Mouse (Mus musculus): ENCODE data around the gene Tomm40l. TPM values are rescaled to one million over a fixed set of nuclear protein-coding genes. Genes with fewer than 3 reads are reported as not detected.
A peak's percentile ranks its signal among the peaks of the same experiment; 100 is the strongest.

Tomm40l gene
- total RNA-seq, 1 experiment, result 27.5 TPM

DNA sequence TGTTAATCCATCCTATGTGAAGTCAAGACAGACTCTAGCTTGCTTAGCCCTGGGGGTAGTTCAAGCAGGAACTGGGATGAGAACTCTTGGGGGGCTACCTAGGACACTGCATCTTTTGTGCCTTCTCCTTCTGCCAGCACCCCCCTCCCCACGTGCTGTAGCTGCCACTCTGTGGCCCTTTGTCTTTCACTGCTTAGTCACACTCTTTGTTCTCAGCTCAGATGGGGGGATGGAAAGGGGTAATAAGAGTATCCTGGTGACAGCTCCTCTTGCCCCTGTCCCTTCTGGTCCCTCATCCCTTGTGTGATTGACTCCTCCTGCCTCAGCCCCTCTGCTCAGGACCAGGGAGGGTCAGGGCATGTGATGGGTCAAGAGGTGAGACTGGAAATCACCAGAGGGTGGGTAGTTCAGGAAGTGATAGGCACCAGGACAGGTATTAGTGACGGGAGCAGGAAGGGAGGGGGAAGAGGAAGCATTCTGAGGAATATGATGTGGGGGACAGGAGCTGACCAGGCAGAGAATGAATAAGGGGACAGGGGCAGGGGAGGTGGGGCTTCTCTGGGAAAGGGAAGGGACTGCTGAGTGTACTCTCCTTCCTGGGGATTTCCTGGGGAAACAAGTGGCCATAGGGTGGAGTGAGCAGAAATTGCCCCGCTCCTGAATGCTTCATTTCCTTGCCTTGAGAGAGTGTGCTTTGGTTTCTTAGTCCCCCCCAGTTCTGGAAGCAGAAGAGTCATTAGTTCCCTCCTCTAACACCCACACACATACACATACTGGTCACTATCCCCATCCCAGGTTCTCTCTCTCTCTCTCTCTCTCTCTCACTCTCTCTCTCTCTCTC lies 26.3 kb upstream of the Tomm40l start:
- H3K4me3 ChIP-seq (ENCODE audit: insufficient read depth in 1 of 2, low read depth in 1 of 2, low read length in 2 of 2, poor library complexity in 1 of 2, severe bottlenecking in 1 of 2), result 0 out of 4 replicates have a peak overlapping the region, but pooled peaks of 1 of the 2 experiments have one; percentile 3
- in situ Hi-C loops (cut with MboI; ENCODE audit: low sequenced_read_pairs in 2 of 2, unreplicated experiment in 2 of 2), result loop anchor here (10.0 to 25.0 kb wide), 2 partner anchors 134 to 361 kb away; partner anchors contain the start of genes Cfap126 (in 1 of the 2), Dusp12 (in 1 of the 2) and Gm26620 (in 1 of the 2)
- H3K36me3 ChIP-seq (ENCODE audit: control insufficient read depth, insufficient read depth, low read length, poor library complexity, severe bottlenecking), result 0 out of 2 replicates have a peak, but pooled peaks cover under 1% of the 10 kb centered on the region
- no peak overlapping the region for H3K27ac ChIP-seq (ENCODE audit: insufficient read depth, low read depth, low read length, poor library complexity, severe bottlenecking)
- no peak for TF ChIP-seq CHD2 (IDR thresholded peaks at IDR 0.05; ENCODE audit: low read depth, low read length)
- TF ChIP-seq ZNF384 (IDR thresholded peaks at IDR 0.05; ENCODE audit: low read depth, low read length), result no peak
- no peak overlapping the region for H3K9ac ChIP-seq (ENCODE audit: insufficient read depth, low read depth, low read length, poor library complexity, severe bottlenecking)
- no peak for DNase-seq (ENCODE audit: low read depth, low spot score)
- H3K9me3 ChIP-seq (ENCODE audit: control insufficient read depth, insufficient read depth, low read depth, low read length), result no peaks in the 10 kb centered on the region
- peaks cover 5 to 26% of the 10 kb centered on the region in 2 experiments; a peak in 3 of 4 replicates for H3K4me1 ChIP-seq (ENCODE audit: control insufficient read depth in 2 of 2, insufficient read depth in 2 of 2, low read length in 2 of 2, poor library complexity in 1 of 2)

DNA sequence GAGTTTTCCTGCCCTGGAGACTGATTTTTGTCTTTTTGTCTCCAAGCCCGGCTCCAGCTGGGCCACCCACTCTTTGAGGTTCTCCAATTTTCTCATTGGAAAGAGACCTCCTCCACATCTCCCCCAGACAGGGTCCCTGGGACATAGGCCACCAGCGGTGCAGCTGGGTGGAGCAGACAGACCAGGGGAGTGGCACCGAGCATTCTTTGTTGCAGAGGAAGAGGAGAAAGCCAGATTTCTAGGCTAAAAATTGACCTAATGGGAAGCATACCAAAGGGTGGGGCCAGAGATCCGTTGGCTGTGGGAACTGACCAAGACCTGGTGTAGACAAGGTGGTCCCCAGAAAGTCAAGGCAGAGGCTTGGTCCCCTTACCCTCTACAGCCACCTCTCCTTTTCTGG lies 25.6 kb upstream of the Tomm40l start:
- Histone ChIP-seq H3K9me3 (ENCODE audit: control insufficient read depth, insufficient read depth, low read depth, low read length) (no peaks in the 10 kb centered on the region), H3K9ac (ENCODE audit: insufficient read depth, low read depth, low read length, poor library complexity, severe bottlenecking) (peak overlapping the region; percentile 71; the same call in 1 of the 2 replicates), H3K4me3 (ENCODE audit: insufficient read depth in 1 of 2, low read depth in 1 of 2, low read length in 2 of 2, poor library complexity in 1 of 2, severe bottlenecking in 1 of 2) (peak overlapping the region; percentile 85 to 95; a peak in 3 of 4 replicates), H3K27ac (ENCODE audit: insufficient read depth, low read depth, low read length, poor library complexity, severe bottlenecking) (peak overlapping the region; percentile 6; the same call in 1 of the 2 replicates), H3K36me3 (ENCODE audit: control insufficient read depth, insufficient read depth, low read length, poor library complexity, severe bottlenecking) (0 out of 2 replicates have a peak, but pooled peaks cover 2% of the 10 kb centered on the region), H3K4me1 (ENCODE audit: control insufficient read depth in 2 of 2, insufficient read depth in 2 of 2, low read length in 2 of 2, poor library complexity in 1 of 2) (peaks cover 5 to 24% of the 10 kb centered on the region in 2 experiments; a peak in 3 of 4 replicates)
- in situ Hi-C loops (cut with MboI; ENCODE audit: low sequenced_read_pairs in 2 of 2, unreplicated experiment in 2 of 2), result loop anchor here (10.0 to 25.0 kb wide), 2 partner anchors 133 to 361 kb away; partner anchors contain the start of genes Cfap126 (in 1 of the 2), Dusp12 (in 1 of the 2) and Gm26620 (in 1 of the 2)
- no peak for TF ChIP-seq HCFC1 (IDR thresholded peaks at IDR 0.05; ENCODE audit: borderline replicate concordance, insufficient read depth, low read length)
- no peak for TF ChIP-seq ZNF384 (IDR thresholded peaks at IDR 0.05; ENCODE audit: low read depth, low read length)
- TF ChIP-seq ZC3H11A (IDR thresholded peaks at IDR 0.05; ENCODE audit: borderline replicate concordance, low read depth, low read length), result no peak
- TF ChIP-seq CHD2 (IDR thresholded peaks at IDR 0.05; ENCODE audit: low read depth, low read length), result no peak
- TF ChIP-seq MAFK (IDR thresholded peaks at IDR 0.05; ENCODE audit: insufficient read depth, low read depth, low read length), result no peak
- DNase-seq (ENCODE audit: low read depth, low spot score), result no peak

DNA sequence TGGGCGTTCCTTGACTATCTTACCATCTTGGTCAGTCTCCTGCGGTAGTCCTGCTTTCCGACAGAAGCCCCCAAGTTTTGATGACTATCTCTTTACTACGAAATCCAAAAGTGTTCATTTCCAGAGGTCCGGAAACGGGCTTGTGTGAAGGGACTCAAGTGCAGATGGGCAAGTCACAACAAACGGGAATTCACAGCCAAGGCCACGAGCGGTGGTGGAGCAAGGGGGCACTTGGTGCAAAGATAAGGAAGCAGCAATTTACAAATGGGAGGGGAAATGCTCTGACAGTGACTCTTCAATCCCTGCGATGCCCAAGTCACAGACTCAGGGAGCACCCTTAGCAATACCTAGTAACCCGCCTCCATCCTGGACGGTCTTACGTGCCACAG lies 25.1 kb upstream of the Tomm40l start:
- peak overlapping the region; percentile 71; the same call in 1 of the 2 replicates for H3K27ac ChIP-seq (ENCODE audit: insufficient read depth, low read depth, low read length, poor library complexity, severe bottlenecking)
- H3K4me3 ChIP-seq (ENCODE audit: insufficient read depth in 1 of 2, low read depth in 1 of 2, low read length in 2 of 2, poor library complexity in 1 of 2, severe bottlenecking in 1 of 2), result peak overlapping the region; percentile 85 to 95
- no peak for TF ChIP-seq ZC3H11A (IDR thresholded peaks at IDR 0.05; ENCODE audit: borderline replicate concordance, low read depth, low read length)
- TF ChIP-seq CHD2 (IDR thresholded peaks at IDR 0.05; ENCODE audit: low read depth, low read length), result no peak
- no peak for TF ChIP-seq ZNF384 (IDR thresholded peaks at IDR 0.05; ENCODE audit: low read depth, low read length)
- TF ChIP-seq HCFC1 (IDR thresholded peaks at IDR 0.05; ENCODE audit: borderline replicate concordance, insufficient read depth, low read length), result no peak
- TF ChIP-seq MAFK (IDR thresholded peaks at IDR 0.05; ENCODE audit: insufficient read depth, low read depth, low read length), result no peak
- H3K36me3 ChIP-seq (ENCODE audit: control insufficient read depth, insufficient read depth, low read length, poor library complexity, severe bottlenecking), result 0 out of 2 replicates have a peak, but pooled peaks cover 2% of the 10 kb centered on the region
- H3K4me1 ChIP-seq (ENCODE audit: control insufficient read depth in 2 of 2, insufficient read depth in 2 of 2, low read length in 2 of 2, poor library complexity in 1 of 2), result peaks cover 5 to 23% of the 10 kb centered on the region in 2 experiments; a peak in 3 of 4 replicates
- no peak for DNase-seq (ENCODE audit: low read depth, low spot score)
- in situ Hi-C loops (cut with MboI; ENCODE audit: low sequenced_read_pairs in 2 of 2, unreplicated experiment in 2 of 2), result loop anchor here (10.0 to 25.0 kb wide), 2 partner anchors 133 to 360 kb away; partner anchors contain the start of genes Cfap126 (in 1 of the 2), Dusp12 (in 1 of the 2) and Gm26620 (in 1 of the 2)
- H3K9me3 ChIP-seq (ENCODE audit: control insufficient read depth, insufficient read depth, low read depth, low read length), result no peaks in the 10 kb centered on the region
- H3K9ac ChIP-seq (ENCODE audit: insufficient read depth, low read depth, low read length, poor library complexity, severe bottlenecking), result peak overlapping the region; percentile 71; the same call in 1 of the 2 replicates

DNA sequence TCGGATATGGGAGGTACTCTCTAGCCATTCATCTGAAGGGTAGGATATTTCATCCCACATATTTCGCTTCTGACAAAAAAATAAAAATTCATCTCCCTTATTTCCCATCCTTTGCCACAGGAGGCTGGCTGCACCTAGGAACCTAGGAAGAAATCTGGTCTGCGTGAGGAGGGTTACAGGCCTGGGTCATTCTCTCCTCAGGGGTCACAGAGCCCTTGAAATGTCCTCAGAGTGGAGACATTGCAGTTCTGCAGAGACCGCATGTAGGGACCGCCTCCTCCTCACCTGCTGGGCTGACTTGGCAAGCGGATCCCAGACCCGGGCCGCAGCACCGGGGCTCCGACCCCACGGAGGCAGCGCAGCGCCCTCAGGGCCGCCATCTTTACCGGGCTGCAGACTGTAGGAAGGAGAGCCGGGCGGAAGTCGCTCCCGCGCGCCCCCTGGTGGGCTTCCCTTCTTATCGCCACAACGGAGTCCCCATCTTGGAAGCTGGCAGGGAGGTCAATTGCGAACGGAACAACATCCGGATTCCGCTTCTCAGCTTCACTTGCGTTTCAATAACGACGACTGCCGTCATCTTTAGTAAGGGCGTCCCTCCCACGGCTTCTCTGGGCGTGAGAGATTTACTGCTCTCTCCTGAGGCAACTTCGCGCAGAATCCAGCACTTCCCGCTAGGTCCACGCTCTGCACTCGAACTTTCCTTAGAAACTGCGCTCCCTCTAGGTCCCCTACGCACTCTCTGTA lies 24.6 kb upstream of the Tomm40l start:
- no peaks in the 10 kb centered on the region for H3K9me3 ChIP-seq (ENCODE audit: control insufficient read depth, insufficient read depth, low read depth, low read length)
- TF ChIP-seq CHD2 (IDR thresholded peaks at IDR 0.05; ENCODE audit: low read depth, low read length) (0 out of 2 replicates have a peak, but pooled peaks have one; percentile 36), MAFK (IDR thresholded peaks at IDR 0.05; ENCODE audit: insufficient read depth, low read depth, low read length) (no peak), HCFC1 (IDR thresholded peaks at IDR 0.05; ENCODE audit: borderline replicate concordance, insufficient read depth, low read length) (peak; percentile 91)
- H3K4me1 ChIP-seq (ENCODE audit: control insufficient read depth in 2 of 2, insufficient read depth in 2 of 2, low read length in 2 of 2, poor library complexity in 1 of 2), result peaks cover 7 to 20% of the 10 kb centered on the region in 2 experiments
- in situ Hi-C loops (cut with MboI; ENCODE audit: low sequenced_read_pairs in 2 of 2, unreplicated experiment in 2 of 2), result loop anchor here (10.0 to 25.0 kb wide), 2 partner anchors 132 to 360 kb away; partner anchors contain the start of genes Cfap126 (in 1 of the 2), Dusp12 (in 1 of the 2) and Gm26620 (in 1 of the 2)
- DNase-seq (ENCODE audit: low read depth, low spot score), result peak; percentile 94
- H3K4me3 ChIP-seq (ENCODE audit: insufficient read depth in 1 of 2, low read depth in 1 of 2, low read length in 2 of 2, poor library complexity in 1 of 2, severe bottlenecking in 1 of 2), result peak overlapping the region; percentile 85 to 95
- H3K27ac ChIP-seq (ENCODE audit: insufficient read depth, low read depth, low read length, poor library complexity, severe bottlenecking), result peak overlapping the region; percentile 71; the same call in 1 of the 2 replicates
- H3K36me3 ChIP-seq (ENCODE audit: control insufficient read depth, insufficient read depth, low read length, poor library complexity, severe bottlenecking), result 0 out of 2 replicates have a peak, but pooled peaks cover 2% of the 10 kb centered on the region
- H3K9ac ChIP-seq (ENCODE audit: insufficient read depth, low read depth, low read length, poor library complexity, severe bottlenecking), result peak overlapping the region; percentile 97
